Mouse (Mus musculus) c-Kit-positive CD71-positive TER-119-negative erythroid progenitor cells, embryonic 14.5 days (primary cell): Measurements from ENCODE around the gene Swap70.

Source experiments
- DNase-seq: peaks from one replicate; pipeline ENCODE4 v3.0.0-alpha.2; 2013; ENCODE audit warnings: low read depth

Swap70 gene

DNA sequence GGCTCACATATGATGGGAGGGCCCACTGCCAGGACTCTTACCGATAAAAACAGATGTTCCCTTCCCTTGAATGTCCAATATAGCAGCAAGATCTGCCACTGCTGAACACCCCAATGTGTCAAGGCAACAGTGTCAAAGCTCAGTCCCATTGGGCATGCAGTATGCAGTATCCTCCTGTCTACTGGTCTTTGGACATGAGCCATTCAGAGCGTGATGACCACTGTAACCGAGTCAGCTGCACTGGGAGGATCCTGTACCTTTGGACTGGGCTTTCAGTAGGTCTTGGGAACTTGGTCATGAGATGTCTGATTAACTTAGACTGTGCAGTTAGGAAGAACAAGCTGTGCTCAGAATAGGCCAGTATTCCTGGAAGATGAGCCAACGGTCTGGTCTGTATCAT, 84.0 kb downstream of the Swap70 start:
- DNase-seq, result no peak

DNA sequence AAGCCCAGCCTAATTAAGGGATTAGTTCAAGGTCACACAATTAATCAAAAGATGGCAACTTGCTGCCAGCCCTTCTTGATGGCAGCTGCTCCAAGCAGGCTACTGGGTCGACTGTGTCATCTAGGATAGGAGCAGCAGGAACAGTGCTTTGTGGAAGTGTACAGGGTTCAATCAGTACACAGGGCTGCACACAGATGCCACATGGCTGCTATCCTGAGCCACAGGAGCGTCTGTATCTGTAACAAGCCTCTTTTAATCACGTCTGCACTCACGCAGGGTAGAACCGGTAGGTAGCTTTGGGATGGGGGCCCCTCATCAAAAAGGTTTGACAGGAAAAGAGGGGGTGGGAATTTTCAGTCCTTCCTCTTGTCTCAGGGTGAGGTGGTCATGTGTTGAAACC, 84.8 kb downstream of the Swap70 start:
- no peak for DNase-seq

DNA sequence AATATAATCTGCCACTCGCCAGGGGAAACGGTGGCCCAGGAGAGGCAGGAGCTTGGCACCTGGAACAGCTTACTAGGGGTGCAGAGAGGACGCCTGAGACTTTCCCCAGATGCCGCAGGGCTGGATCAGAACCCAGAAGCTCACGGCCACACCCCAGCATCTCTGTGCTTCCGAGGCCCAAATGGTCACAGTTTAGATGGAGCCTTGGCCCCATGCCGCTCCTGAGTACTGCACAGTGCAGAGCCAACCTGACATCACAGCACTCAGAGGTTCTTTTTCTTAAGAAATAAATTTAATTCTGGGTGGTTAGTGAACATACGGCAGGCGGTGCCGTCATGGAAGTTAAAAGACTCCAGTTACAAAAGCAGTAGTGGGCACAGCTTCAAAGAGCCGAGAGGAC, 86.2 kb downstream of the Swap70 start:
- no peak for DNase-seq

DNA sequence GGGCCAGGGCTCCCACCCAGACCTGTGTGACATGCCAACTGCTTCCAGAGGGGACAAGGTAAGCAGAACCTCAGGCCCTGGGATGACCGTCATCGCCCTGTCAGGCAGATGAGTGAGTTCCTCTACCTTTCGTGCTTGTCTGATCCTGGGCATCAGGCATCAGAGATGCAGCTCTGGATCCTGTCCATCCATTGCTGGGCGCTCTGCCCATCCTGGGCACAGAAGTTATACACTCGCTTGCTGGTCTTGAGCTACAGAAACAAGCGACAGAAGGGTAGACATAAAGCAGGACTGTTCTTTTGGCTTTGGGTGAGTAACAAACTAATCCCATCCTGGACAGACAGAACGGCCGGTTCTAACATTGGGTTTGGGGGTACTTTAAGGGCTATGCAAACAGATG, 87.7 kb downstream of the Swap70 start:
- DNase-seq, result no peak

DNA sequence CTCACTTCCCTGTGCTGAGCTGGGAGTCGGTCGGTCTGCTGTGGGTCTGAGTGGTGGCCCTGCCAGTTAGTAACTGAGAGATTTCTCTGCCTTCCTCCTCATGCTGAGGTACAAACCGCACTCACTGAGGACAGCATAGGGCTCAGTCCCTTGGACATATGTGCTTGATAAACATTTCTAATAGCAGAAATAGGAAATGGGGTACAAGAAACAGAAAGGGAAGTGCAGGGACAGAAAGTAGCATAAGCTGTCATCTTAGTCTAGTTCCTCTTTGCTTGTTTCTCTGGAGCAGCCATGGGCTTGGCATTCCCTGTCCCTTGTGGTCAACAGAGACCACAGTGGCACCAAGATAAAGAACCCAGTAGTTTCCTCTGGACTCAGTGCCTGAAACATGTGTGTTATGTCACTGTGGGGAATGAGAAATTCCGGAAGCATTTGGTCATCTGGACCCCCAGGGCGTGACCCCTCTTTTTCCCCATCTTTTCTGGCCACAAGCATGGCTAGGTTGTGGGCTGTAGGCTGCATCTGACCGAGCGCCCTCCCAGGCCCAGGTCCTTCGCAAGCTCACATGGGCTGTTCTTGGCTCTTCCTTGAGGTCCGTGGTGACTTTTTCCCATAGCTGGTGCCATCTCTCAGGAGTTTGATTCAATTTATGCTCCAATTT, 92.0 kb downstream of the Swap70 start:
- no peak for DNase-seq

DNA sequence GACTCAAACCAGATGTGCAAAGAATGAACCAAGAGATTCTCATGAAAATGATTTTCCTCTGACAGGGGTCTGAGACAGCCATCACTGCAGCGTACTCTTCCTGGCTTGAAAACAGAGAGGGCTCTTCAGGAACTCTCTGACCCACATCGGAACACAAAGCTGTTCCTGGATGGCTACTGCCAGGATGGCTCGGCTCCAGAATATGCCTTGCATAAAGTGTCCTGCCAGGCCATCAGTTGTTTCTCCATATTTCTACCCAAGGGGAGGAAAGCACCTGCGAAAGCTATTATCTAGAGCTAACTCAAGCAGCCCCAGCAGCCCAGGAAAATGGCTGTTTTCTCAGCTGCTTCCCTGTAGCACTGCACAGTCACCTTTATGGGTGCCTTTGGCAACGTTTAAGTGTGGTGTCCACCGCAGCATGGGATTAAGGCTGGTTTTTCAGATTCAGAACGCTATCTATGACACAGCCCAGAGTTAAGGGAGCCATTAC, 92.9 kb downstream of the Swap70 start:
- DNase-seq, result no peak

DNA sequence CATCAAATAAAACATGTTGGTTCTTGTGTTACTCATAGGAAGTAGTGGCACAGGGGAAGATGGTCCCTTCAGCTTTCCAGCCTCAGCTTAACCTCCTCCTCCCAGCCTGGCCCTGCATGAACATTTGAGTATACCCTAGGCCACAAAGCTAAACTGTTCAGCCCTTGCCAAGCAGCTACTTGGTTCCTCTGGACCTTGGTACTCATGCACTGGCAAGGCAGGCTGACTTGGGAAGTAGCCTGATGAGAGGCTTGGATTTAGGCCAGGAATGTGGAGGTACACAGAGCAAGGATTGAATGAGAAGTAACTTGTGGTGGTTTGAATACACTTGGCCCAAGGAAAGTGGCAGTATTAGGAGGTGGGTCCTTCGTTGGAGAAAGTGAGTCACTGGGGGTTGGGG, 93.8 kb downstream of the Swap70 start:
- DNase-seq, result no peak

DNA sequence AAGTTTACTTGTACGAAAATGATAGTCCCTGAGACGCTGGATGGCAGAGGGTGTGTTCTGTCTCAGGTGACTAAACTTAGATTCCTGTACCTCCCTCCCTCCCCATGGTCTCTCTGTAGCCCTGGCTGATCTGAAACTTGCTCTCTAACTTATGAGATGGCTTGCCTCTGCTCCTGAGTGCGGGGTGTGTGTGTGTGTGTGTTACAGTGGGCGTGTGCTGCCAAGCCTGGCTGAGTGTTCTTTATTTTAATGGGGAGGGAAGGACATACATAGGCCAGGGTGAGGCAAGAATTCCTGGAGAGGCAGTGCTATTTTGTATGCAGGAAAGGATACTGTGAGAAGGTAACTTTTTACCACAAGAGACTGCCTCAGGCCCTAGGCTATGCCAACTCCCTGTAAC, 95.9 kb downstream of the Swap70 start:
- DNase-seq, result no peak

DNA sequence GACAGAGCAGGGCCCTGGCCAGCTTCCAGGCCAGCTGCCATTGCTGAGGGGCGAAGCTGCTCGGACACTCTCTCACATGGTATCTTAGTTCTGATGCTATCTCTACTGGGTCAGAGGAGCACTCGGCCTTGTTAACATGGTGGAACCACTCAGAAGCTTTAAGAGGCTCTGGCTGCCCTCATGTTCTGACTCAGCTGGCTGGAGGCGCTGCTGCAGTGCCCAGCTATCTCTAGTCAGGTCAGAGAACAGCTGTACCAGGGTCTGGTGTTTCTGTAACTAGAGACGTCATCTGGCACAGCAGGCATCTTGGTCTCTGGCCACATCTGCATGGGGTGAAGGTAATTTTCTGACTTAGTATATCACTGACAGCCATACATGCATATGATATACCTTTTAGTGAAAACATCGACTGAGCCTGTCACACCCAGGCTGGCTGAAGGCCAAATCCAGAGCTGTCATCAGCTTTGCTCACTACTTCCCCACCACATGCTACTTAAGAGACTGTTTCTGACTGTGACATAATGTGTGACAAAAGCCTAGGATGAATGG, 97.5 kb downstream of the Swap70 start:
- no peak for DNase-seq

DNA sequence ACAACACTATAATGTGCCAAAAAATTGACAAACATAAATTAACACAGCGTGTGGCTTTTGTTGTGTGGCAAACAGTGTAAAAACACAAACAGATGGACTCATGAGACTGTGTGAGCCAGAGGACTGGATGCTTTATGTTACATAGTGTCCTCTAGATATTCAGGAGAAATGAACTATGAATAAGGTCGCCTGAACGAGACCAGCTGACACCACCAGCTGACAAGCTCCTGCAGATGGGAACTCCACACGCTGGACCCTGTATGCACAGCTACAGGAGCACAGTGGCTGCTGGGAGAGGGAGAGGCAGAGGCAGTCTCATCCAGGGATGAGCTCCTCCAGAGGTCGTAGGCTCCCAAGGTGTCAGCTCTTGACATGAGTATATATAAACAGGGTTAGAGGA, 99.6 kb downstream of the Swap70 start:
- DNase-seq, result no peak

DNA sequence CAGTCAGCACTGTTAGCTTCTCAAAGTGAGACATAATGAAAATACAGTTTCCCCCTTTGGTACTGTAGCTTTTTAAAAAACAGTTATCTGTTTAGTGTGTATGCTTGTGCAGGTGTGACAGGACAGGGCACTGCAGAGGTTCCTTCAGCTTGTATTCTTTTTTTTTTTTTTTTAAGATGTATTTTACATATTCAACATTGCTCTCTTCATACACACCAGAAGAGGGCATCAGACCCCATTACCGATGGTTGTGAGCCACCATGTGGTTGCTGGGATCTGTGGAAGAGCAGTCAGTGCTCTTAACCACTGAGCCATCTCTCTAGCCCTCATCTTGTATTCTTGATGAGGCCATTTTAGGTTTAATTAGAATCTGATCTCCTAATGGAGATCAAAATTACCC, 103.3 kb downstream of the Swap70 start:
- no peak for DNase-seq

DNA sequence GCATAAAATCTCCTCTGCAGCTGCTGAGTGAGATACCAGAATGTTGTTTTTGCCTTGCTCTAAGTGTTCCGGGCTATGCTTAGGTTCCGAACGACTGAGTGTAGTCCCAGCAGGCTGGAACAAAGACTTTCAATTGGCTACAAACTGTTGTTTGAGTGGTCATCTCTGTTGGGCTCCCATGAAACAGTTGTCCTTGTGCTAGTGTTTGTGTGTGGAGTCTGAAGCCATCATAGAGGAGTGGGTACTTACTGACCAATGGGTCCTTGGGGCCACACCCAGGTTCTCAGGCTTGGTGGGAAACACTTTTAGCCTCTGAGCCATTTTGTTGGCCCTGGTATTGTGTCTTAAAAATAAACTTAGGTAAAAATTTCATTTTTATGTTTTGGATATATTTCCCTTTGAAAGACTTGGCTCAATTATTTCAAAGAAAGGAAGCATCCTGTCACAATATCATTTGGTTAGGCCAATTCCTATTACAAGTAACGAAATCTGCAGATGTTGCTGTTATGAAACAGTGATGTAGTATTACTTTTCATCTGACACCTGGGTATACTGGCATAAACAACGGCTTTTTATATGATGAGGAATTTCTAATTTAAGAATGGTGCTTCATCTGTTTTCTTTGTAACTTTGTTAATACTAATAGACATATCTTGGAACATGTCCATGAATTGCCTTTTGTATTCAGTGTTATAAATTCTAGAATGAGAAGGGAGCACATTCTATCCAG, 104.0 kb downstream of the Swap70 start:
- no peak for DNase-seq
